Mouse (Mus musculus) myocyte (in vitro differentiated cells): Measurements from ENCODE around the gene Stard10. TPM values are rescaled to one million over a fixed set of nuclear protein-coding genes. Genes with fewer than 3 reads are reported as not detected.

Source experiments
- H3K27me3 ChIP-seq: one replicate; pipeline ENCODE4 v1.6.1; 2011; ENCODE audit not compliant: control insufficient read depth, insufficient read depth, insufficient read length
- H3K36me3 ChIP-seq: one replicate; pipeline ENCODE4 v1.6.1; 2011; ENCODE audit not compliant: control insufficient read depth, insufficient read depth
- H3K4me2 ChIP-seq: one replicate; pipeline ENCODE4 v1.6.1; 2011; ENCODE audit warnings: low read depth, control low read depth
- H3K4me3 ChIP-seq: one replicate; pipeline ENCODE4 v1.5.1; 2011; ENCODE audit warnings: mild to moderate bottlenecking, control low read depth, moderate library complexity
- H3K79me2 ChIP-seq: one replicate; pipeline ENCODE4 v1.6.1; 2011; ENCODE audit not compliant: control insufficient read depth, insufficient read depth
- H3ac ChIP-seq: one replicate; pipeline ENCODE4 v1.6.1; 2011; ENCODE audit not compliant: control insufficient read depth, insufficient read length
- CEBPB ChIP-seq: IDR thresholded peaks from 2 replicates; pipeline ENCODE4 v1.6.1; 2011; ENCODE audit warnings: mild to moderate bottlenecking, moderate library complexity; ENCODE audit not compliant: poor library complexity, insufficient read depth, severe bottlenecking
- E2F4 ChIP-seq: IDR thresholded peaks from one replicate; pipeline ENCODE4 v1.6.1; 2011; ENCODE audit warnings: mild to moderate bottlenecking, control low read depth, moderate library complexity; ENCODE audit not compliant: insufficient read depth
- MAX ChIP-seq: IDR thresholded peaks from one replicate; pipeline ENCODE4 v1.6.1; 2011; ENCODE audit warnings: low read depth, mild to moderate bottlenecking, control low read depth
- MYOD1 ChIP-seq, 3 experiments: IDR thresholded peaks; one replicate each; pipeline ENCODE4 v1.6.1; 2011; ENCODE audit warnings: control low read depth in 2 of 3, low read depth in 2 of 3, mild to moderate bottlenecking in 2 of 3, moderate library complexity in 1 of 3; ENCODE audit not compliant: insufficient read length in 2 of 3, control insufficient read depth in 1 of 3
- MYOG ChIP-seq, 3 experiments: IDR thresholded peaks; one replicate each; pipeline ENCODE4 v1.6.1; 2011; ENCODE audit warnings: control low read depth in 2 of 3, low read depth in 2 of 3, mild to moderate bottlenecking in 2 of 3; ENCODE audit not compliant: insufficient read length in 2 of 3, control insufficient read depth in 1 of 3, insufficient read depth in 1 of 3
- POLR2A ChIP-seq: IDR thresholded peaks from one replicate; pipeline ENCODE4 v1.6.1; 2011; ENCODE audit warnings: low read depth, mild to moderate bottlenecking, control low read depth, moderate library complexity; ENCODE audit not compliant: insufficient read length
- POLR2AphosphoS2 ChIP-seq: IDR thresholded peaks from one replicate; pipeline ENCODE4 v1.6.1; 2011; ENCODE audit warnings: low read depth, control low read depth; ENCODE audit not compliant: insufficient read length
- REST ChIP-seq: IDR thresholded peaks from one replicate; pipeline ENCODE4 v1.6.1; 2011; ENCODE audit warnings: mild to moderate bottlenecking, control low read depth, moderate library complexity; ENCODE audit not compliant: insufficient read depth, insufficient read length
- SRF ChIP-seq: IDR thresholded peaks from one replicate; pipeline ENCODE4 v1.6.1; 2011; ENCODE audit warnings: low read depth; ENCODE audit not compliant: control insufficient read depth, insufficient read length
- TCF12 ChIP-seq: IDR thresholded peaks from one replicate; pipeline ENCODE4 v1.6.1; 2011; ENCODE audit warnings: mild to moderate bottlenecking, control low read depth; ENCODE audit not compliant: poor library complexity, insufficient read depth, severe bottlenecking
- TCF3 ChIP-seq: IDR thresholded peaks from one replicate; pipeline ENCODE4 v1.6.1; 2011; ENCODE audit warnings: low read depth, control low read depth; ENCODE audit not compliant: insufficient read length
- USF1 ChIP-seq: IDR thresholded peaks from one replicate; pipeline ENCODE4 v1.6.1; 2011; ENCODE audit warnings: low read depth, mild to moderate bottlenecking, control low read depth, moderate library complexity
- polyA plus RNA-seq: library from polyadenylated mRNA; unstranded; fragments of >200 nt; fragmentation: generic; extraction: Trizol; gene quantifications from one replicate; pipeline ENCODE4 v1.2.1, GENCODE M21; 2012; ENCODE audit warnings: missing spikeins

Stard10 gene
- polyA plus RNA-seq, 1 experiment, result 39.6 TPM

DNA sequence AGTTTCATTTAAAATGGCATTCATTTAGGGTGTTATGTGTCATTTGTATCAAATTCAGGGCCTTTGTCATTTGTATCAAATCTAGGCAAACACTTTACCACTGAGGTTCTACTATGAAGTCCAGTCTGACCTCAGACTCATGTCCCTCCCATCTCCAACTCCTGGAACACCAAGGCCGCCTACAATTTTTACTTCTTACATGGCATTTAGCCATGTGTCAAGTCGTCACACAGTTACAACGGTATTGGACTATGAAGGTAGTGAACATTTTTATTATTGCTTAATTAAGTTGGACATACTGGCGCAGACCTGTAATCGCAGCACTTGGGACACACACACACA, 6.9 kb upstream of the Stard10 start:
- Histone ChIP-seq H3K4me3 (peak overlapping the region; percentile 33), H3K4me2 (peak overlapping the region; percentile 78)
- no peak for TF ChIP-seq E2F4
- TF ChIP-seq POLR2A, result no peak
- no peak for TF ChIP-seq USF1
- no peak for TF ChIP-seq TCF3
- TF ChIP-seq TCF12, result no peak
- no peak for TF ChIP-seq POLR2AphosphoS2
- TF ChIP-seq MAX, result no peak
- TF ChIP-seq REST, result no peak
- TF ChIP-seq MYOG (IDR thresholded peaks at IDR 0.05; ENCODE audit: control insufficient read depth in 1 of 3, insufficient read depth in 1 of 3, insufficient read length in 2 of 3, low read depth in 2 of 3), result no peak
- TF ChIP-seq CEBPB, result no peak

DNA sequence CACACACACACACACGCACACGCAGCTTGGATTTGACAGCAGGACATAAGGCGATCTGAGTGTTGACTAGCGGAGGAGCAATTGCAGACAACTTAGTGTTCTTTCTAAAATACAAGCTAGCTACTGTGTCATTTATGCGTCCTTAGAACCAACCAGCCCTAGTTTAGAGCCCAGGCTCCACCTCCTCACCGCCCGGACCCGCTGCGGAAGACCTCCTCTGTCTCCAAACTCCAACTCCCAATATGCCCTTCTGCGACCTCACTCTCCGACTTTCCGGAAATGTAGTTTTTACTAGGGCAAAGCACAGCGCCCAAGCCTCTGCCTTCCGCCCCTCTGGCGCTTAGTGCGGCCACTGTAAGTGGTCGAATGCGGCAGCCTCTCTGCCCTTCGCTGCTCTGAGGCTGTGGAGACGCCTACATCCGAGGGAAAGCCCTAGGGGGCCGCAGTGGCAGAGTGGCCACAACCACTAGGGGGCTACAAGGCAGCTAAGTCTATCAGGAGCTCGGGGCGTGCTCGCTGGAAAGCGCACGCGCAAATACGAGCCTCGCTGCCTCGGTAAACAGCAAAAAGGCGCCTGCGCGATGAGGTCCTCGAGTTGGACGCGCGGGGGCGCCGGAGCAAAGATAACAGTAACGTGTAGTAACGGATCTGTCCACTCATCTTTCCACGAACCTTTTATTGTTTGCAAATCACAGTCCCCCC, 6.4 kb upstream of the Stard10 start:
- Histone ChIP-seq H3K79me2 (no peaks in the 10 kb centered on the region), H3ac (peak overlapping the region; percentile 8), H3K4me3 (peak overlapping the region; percentile 33), H3K36me3 (no peaks in the 10 kb centered on the region), H3K27me3 (no peaks in the 10 kb centered on the region), H3K4me2 (peak overlapping the region; percentile 78)
- TF ChIP-seq REST (no peak), POLR2AphosphoS2 (no peak), CEBPB (no peak), USF1 (no peak), MYOG (IDR thresholded peaks at IDR 0.05; ENCODE audit: control insufficient read depth in 1 of 3, insufficient read depth in 1 of 3, insufficient read length in 2 of 3, low read depth in 2 of 3) (no peak), POLR2A (peak; percentile 24), TCF3 (no peak), SRF (no peak)

More for the DNA sequence above, 6.9 kb upstream of the Stard10 start:
- no peaks in the 10 kb centered on the region for H3K36me3 ChIP-seq
- H3K79me2 ChIP-seq, result no peaks in the 10 kb centered on the region
- H3K27me3 ChIP-seq, result no peaks in the 10 kb centered on the region
- no peak overlapping the region for H3ac ChIP-seq

DNA sequence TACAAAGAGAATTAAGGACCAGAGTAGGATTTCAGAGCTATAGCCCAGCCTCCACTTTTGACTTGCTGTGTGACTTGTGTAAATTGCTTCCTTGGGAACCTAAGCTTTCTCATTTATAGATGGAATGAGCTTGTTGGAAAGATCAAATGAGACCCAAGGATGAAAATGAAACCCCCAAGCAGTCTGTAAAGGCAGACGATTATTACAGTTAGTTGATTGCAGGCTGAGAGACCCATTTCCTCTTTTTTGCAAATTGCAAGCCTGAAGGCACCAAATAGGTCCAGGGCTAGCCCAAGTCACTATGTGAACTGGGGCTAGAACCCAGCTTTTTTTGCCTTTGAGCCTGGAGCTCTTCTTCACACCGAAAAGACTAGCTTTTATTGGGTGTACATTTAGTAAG, 5.8 kb upstream of the Stard10 start:
- H3K27me3 ChIP-seq, result no peaks in the 10 kb centered on the region
- no peaks in the 10 kb centered on the region for H3K79me2 ChIP-seq
- peak overlapping the region; percentile 8 for H3ac ChIP-seq
- H3K4me2 ChIP-seq, result peak overlapping the region; percentile 75
- TF ChIP-seq MYOD1 (IDR thresholded peaks at IDR 0.05; ENCODE audit: control insufficient read depth in 1 of 3, insufficient read length in 2 of 3, low read depth in 2 of 3), result no peak
- no peak for TF ChIP-seq USF1
- no peak for TF ChIP-seq TCF12
- TF ChIP-seq TCF3, result no peak
- no peak for TF ChIP-seq E2F4
- TF ChIP-seq SRF, result no peak
- TF ChIP-seq MYOG (IDR thresholded peaks at IDR 0.05; ENCODE audit: control insufficient read depth in 1 of 3, insufficient read depth in 1 of 3, insufficient read length in 2 of 3, low read depth in 2 of 3), result no peak
- TF ChIP-seq MAX, result no peak
- TF ChIP-seq POLR2A, result no peak
- TF ChIP-seq CEBPB, result no peak
- TF ChIP-seq POLR2AphosphoS2, result no peak
- no peak for TF ChIP-seq REST
- H3K36me3 ChIP-seq, result no peaks in the 10 kb centered on the region
- peak overlapping the region; percentile 33 for H3K4me3 ChIP-seq

- TF ChIP-seq REST, result no peak
- TF ChIP-seq CEBPB, result no peak
- no peak overlapping the region for H3K4me3 ChIP-seq
- H3K27me3 ChIP-seq, result no peaks in the 10 kb centered on the region
- H3K36me3 ChIP-seq, result no peaks in the 10 kb centered on the region
- no peak overlapping the region for H3ac ChIP-seq
- no peak overlapping the region for H3K4me2 ChIP-seq
- no peaks in the 10 kb centered on the region for H3K79me2 ChIP-seq
Observed at GRCm38 (mm10) chr7:101313033-101313432, 3.9 kb upstream of the Stard10 start.

DNA sequence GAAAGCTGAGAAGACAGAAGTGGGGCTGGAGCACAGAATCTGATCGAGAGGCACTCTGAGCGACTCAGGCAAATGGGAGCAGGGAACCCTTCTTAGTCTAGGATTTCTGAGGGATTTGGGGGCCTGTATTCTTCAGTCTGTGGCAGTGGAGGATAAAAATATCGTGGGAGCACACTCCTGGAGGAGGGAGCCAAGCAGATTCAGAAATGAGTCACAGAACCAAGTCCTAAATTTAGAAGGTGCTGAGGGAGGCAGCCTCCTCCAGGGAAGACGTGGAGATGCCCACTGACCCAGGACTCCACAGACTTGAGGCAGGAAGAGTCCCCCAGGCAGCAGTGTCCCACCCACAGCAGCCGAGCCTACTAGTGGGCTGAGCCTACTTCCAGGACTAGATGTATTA, 2.5 kb upstream of the Stard10 start:
- H3K4me3 ChIP-seq, result no peak overlapping the region
- H3K79me2 ChIP-seq, result no peaks in the 10 kb centered on the region
- TF ChIP-seq POLR2AphosphoS2 (no peak), CEBPB (no peak), POLR2A (no peak), MYOD1 (IDR thresholded peaks at IDR 0.05; ENCODE audit: control insufficient read depth in 1 of 3, insufficient read length in 2 of 3, low read depth in 2 of 3) (peak in 1 of 3 experiments; percentile 2)
- no peak overlapping the region for H3ac ChIP-seq
- H3K36me3 ChIP-seq, result no peaks in the 10 kb centered on the region
- H3K4me2 ChIP-seq, result peak overlapping the region; percentile 65
- H3K27me3 ChIP-seq, result no peaks in the 10 kb centered on the region
